18 mouse cellular contexts compared by ENCODE assay signal in genomic region chr4:111004719-111005479, GRCm38 (mm10).
DNase-seq lines count a peak whose midpoint lies in the region; ATAC-seq and TF ChIP-seq lines count a peak whose summit lies in the region.
"Had no signal": no experiment of that assay in that cellular context is flagged by ENCODE, and none has a peak within 500 bp of the region (broad histone marks: within the 10 kb centered on the region; RNA-seq: fewer than 3 reads in every experiment).

No protein-coding gene starts in this region.

- H3K4me2 ChIP-seq in hindbrain, embryonic 12.5 days (replicated peaks), result no peak overlapping the region
- no peak overlapping the region for H3K4me2 ChIP-seq in hindbrain, embryonic 16.5 days (ENCODE audit: low read length)
- no peak overlapping the region for H3K4me2 ChIP-seq in forebrain, embryonic 12.5 days
- H3K4me2 ChIP-seq in forebrain, postnatal 0 days (ENCODE audit: low read depth), result no peak overlapping the region
- no peak overlapping the region for H3K4me2 ChIP-seq in neural tube, embryonic 14.5 days (ENCODE audit: low read depth, low read length)
- H3K4me2 ChIP-seq: heart, embryonic 11.5 days; limb, embryonic 13.5 days had no signal

- H3K36me3 ChIP-seq in hindbrain, embryonic 12.5 days, result no peaks in the 10 kb centered on the region
- no peaks in the 10 kb centered on the region for H3K36me3 ChIP-seq in hindbrain, embryonic 16.5 days (ENCODE audit: control insufficient read depth, insufficient read depth, low read length)
- no peaks in the 10 kb centered on the region for H3K36me3 ChIP-seq in forebrain, embryonic 12.5 days (replicated peaks)
- H3K36me3 ChIP-seq in forebrain, postnatal 0 days (ENCODE audit: insufficient read depth), result no peaks in the 10 kb centered on the region
- no peaks in the 10 kb centered on the region for H3K36me3 ChIP-seq in neural tube, embryonic 14.5 days (ENCODE audit: control insufficient read depth, insufficient read depth, low read length)
- no peaks in the 10 kb centered on the region for H3K36me3 ChIP-seq in heart, adult 2 months (ENCODE audit: control insufficient read depth, insufficient read depth, low read length)
- H3K36me3 ChIP-seq: limb, embryonic 13.5 days had no signal

- no peaks in the 10 kb centered on the region for H3K9me3 ChIP-seq in hindbrain, embryonic 12.5 days (replicated peaks)
- H3K9me3 ChIP-seq in hindbrain, embryonic 16.5 days (ENCODE audit: control insufficient read depth, low read length), result no peaks in the 10 kb centered on the region
- H3K9me3 ChIP-seq in forebrain, embryonic 12.5 days, result no peaks in the 10 kb centered on the region
- H3K9me3 ChIP-seq in forebrain, postnatal 0 days (ENCODE audit: low read length), result no peaks in the 10 kb centered on the region
- H3K9me3 ChIP-seq in neural tube, embryonic 14.5 days (ENCODE audit: control insufficient read depth, low read length), result no peaks in the 10 kb centered on the region
- H3K9me3 ChIP-seq: limb, embryonic 13.5 days had no signal

- 0 out of 2 replicates have a peak, but pooled peaks cover 4% of the 10 kb centered on the region for H3K4me1 ChIP-seq in hindbrain, embryonic 12.5 days
- H3K4me1 ChIP-seq in hindbrain, embryonic 16.5 days (ENCODE audit: control insufficient read depth, insufficient read depth, low read depth, low read length), result no peaks in the 10 kb centered on the region
- peaks cover 5% of the 10 kb centered on the region; the same call in 1 of the 2 replicates for H3K4me1 ChIP-seq in forebrain, embryonic 12.5 days
- no peaks in the 10 kb centered on the region for H3K4me1 ChIP-seq in forebrain, postnatal 0 days (ENCODE audit: insufficient read depth)
- no peaks in the 10 kb centered on the region for H3K4me1 ChIP-seq in neural tube, embryonic 14.5 days (ENCODE audit: control insufficient read depth, insufficient read depth, low read length)
- no peaks in the 10 kb centered on the region for H3K4me1 ChIP-seq in heart, adult 2 months (ENCODE audit: control insufficient read depth, insufficient read depth, low read length)
- H3K4me1 ChIP-seq: limb, embryonic 13.5 days had no signal

- TF ChIP-seq CTCF in forebrain, postnatal 0 days (IDR thresholded peaks at IDR 0.05; ENCODE audit: low read depth), result no peak
- TF ChIP-seq CTCF in heart, adult 2 months (IDR thresholded peaks at IDR 0.05), result no peak

- no peaks in the 10 kb centered on the region for H3K79me2 ChIP-seq in heart, adult 2 months (replicated peaks; ENCODE audit: control insufficient read depth, insufficient read depth, low read length)

- H3K9ac ChIP-seq in hindbrain, embryonic 12.5 days, result no peak overlapping the region
- no peak overlapping the region for H3K9ac ChIP-seq in hindbrain, embryonic 16.5 days (ENCODE audit: low read depth, low read length)
- no peak overlapping the region for H3K9ac ChIP-seq in forebrain, embryonic 12.5 days
- no peak overlapping the region for H3K9ac ChIP-seq in forebrain, postnatal 0 days
- no peak overlapping the region for H3K9ac ChIP-seq in neural tube, embryonic 14.5 days (replicated peaks; ENCODE audit: low read depth, low read length)
- no peak overlapping the region for H3K9ac ChIP-seq in heart, adult 2 months (ENCODE audit: low read depth, low read length)
- H3K9ac ChIP-seq: limb, embryonic 13.5 days; liver, postnatal 0 days had no signal

- H3K27me3 ChIP-seq in hindbrain, embryonic 12.5 days, result no peaks in the 10 kb centered on the region
- H3K27me3 ChIP-seq in hindbrain, embryonic 16.5 days (replicated peaks; ENCODE audit: control insufficient read depth, insufficient read depth, low read length), result no peaks in the 10 kb centered on the region
- no peaks in the 10 kb centered on the region for H3K27me3 ChIP-seq in forebrain, embryonic 12.5 days
- no peaks in the 10 kb centered on the region for H3K27me3 ChIP-seq in forebrain, postnatal 0 days (ENCODE audit: insufficient read depth, low read length)
- H3K27me3 ChIP-seq in neural tube, embryonic 14.5 days (ENCODE audit: control insufficient read depth, insufficient read depth, low read length), result no peaks in the 10 kb centered on the region
- H3K27me3 ChIP-seq in heart, adult 2 months (ENCODE audit: control insufficient read depth, insufficient read depth, low read length), result no peaks in the 10 kb centered on the region
- H3K27me3 ChIP-seq: limb, embryonic 13.5 days had no signal

- no peak for DNase-seq in forebrain, postnatal 0 days
- DNase-seq in heart, adult 2 months, result no peak
- DNase-seq in liver, result no peak
- DNase-seq: adrenal gland, postnatal 36 days; cerebellum, adult 9-10 months; heart, postnatal 14 days; kidney, adult 9 months; kidney, postnatal 4 days; liver, postnatal 0 days; lung, postnatal 14 days; right cerebral cortex, adult 18-20 months had no signal

- intact Hi-C loops in heart, adult 2 months (cut with DNase I), result no loop called here

- H3K27ac ChIP-seq in hindbrain, embryonic 12.5 days, result no peak overlapping the region
- no peak overlapping the region for H3K27ac ChIP-seq in hindbrain, embryonic 16.5 days (ENCODE audit: low read depth, low read length)
- no peak overlapping the region for H3K27ac ChIP-seq in forebrain, embryonic 12.5 days
- H3K27ac ChIP-seq in forebrain, postnatal 0 days (ENCODE audit: low read depth, low read length), result no peak overlapping the region
- H3K27ac ChIP-seq in neural tube, embryonic 14.5 days (ENCODE audit: low read depth, low read length), result no peak overlapping the region
- H3K27ac ChIP-seq in heart, adult 2 months, result no peak overlapping the region
- H3K27ac ChIP-seq: limb, embryonic 13.5 days had no signal

- TF ChIP-seq POLR2A in heart, adult 2 months (IDR thresholded peaks at IDR 0.05; ENCODE audit: insufficient read depth, low read depth, low read length), result no peak

- 63% methylated on average over 1 of the region's 1 CpGs for WGBS in hindbrain, embryonic 12.5 days
- WGBS in hindbrain, embryonic 16.5 days, result 32% methylated on average over 1 of the region's 1 CpGs
- 19% methylated on average over 1 of the region's 1 CpGs for WGBS in forebrain, embryonic 12.5 days
- 5% methylated on average over 1 of the region's 1 CpGs for WGBS in forebrain, postnatal 0 days
- 49% methylated on average over 1 of the region's 1 CpGs for WGBS in neural tube, embryonic 14.5 days
- 62% methylated on average over 1 of the region's 1 CpGs for WGBS in heart, adult 2 months

- no peak overlapping the region for H3K4me3 ChIP-seq in hindbrain, embryonic 12.5 days
- no peak overlapping the region for H3K4me3 ChIP-seq in hindbrain, embryonic 16.5 days (ENCODE audit: low read length)
- H3K4me3 ChIP-seq in forebrain, embryonic 12.5 days (replicated peaks), result no peak overlapping the region
- H3K4me3 ChIP-seq in forebrain, postnatal 0 days (ENCODE audit: low read depth, low read length), result no peak overlapping the region
- H3K4me3 ChIP-seq in neural tube, embryonic 14.5 days (ENCODE audit: low read depth, low read length), result no peak overlapping the region
- no peak overlapping the region for H3K4me3 ChIP-seq in heart, adult 2 months
- H3K4me3 ChIP-seq: limb, embryonic 13.5 days had no signal

- peak; percentile 90 for ATAC-seq in hindbrain, embryonic 12.5 days (ENCODE audit: low FRiP score)
- ATAC-seq in hindbrain, embryonic 16.5 days, result no peak
- ATAC-seq in forebrain, embryonic 12.5 days (ENCODE audit: low FRiP score), result peak; percentile 73
- peak; percentile 55; the same call in 1 of the 2 replicates for ATAC-seq in forebrain, postnatal 0 days
- ATAC-seq in neural tube, embryonic 14.5 days (ENCODE audit: low read depth), result peak; percentile 75
- ATAC-seq: inflammation-experienced regulatory T-cells, adult 6 months; liver, postnatal 0 days had no signal

- no peak for TF ChIP-seq EP300 in heart, adult 2 months (IDR thresholded peaks at IDR 0.05; ENCODE audit: insufficient read depth, low read depth, low read length)
